Mouse (Mus musculus): Measurements from ENCODE around the gene Btbd16. TPM values are rescaled to one million over a fixed set of nuclear protein-coding genes. Genes with fewer than 3 reads are reported as not detected.
A peak's percentile ranks its signal among the peaks of the same experiment; 100 is the strongest.

Btbd16 gene
- polyA plus RNA-seq, 1 experiment from 2014 or later, result not detected

GRCm38 (mm10) chr7:130816243-130816642, 42.4 kb downstream of the Btbd16 start:
- no peaks in the 10 kb centered on the region for H3K4me1 ChIP-seq (ENCODE audit: control insufficient read depth, insufficient read depth, low read length)
- no peaks in the 10 kb centered on the region for H3K36me3 ChIP-seq (ENCODE audit: control insufficient read depth, insufficient read depth, low read length)
- ATAC-seq (ENCODE audit: insufficient read depth, low FRiP score, low TSS enrichment) (no peak), DNase-seq (ENCODE audit: low spot score) (no peak)
- no peaks in the 10 kb centered on the region for H3K27me3 ChIP-seq (ENCODE audit: control insufficient read depth, insufficient read depth, low read length)
- no peaks in the 10 kb centered on the region for H3K9me3 ChIP-seq (ENCODE audit: control insufficient read depth, low read length)
- 88% methylated on average over 7 of the region's 7 CpGs for WGBS
- H3K4me2 ChIP-seq (ENCODE audit: low read depth), result no peak overlapping the region
- no peak overlapping the region for H3K4me3 ChIP-seq (ENCODE audit: low read depth, low read length)
- H3K27ac ChIP-seq (ENCODE audit: low read depth, low read length), result no peak overlapping the region
- no peak overlapping the region for H3K9ac ChIP-seq (ENCODE audit: low read length)

DNA sequence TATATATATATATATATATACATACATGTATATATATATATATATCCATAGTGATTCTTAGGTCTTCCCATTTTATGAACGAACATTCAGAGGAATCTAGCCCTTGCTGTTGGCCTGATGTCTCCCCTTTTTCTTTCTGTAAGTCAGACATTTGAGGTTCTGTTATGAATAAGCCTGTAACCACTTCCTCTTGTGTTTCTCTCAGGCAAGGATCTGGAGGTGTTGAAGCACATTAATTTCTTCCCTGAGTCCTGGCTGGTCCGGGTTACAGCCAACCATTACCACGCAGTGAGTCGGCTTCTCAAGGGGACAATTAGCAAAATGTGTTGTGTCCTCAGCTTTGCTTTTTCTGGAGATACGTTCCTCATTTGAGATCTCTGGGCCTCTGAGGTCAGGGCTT, 44.9 kb downstream of the Btbd16 start:
- ATAC-seq (ENCODE audit: insufficient read depth, low FRiP score, low TSS enrichment) (no peak), DNase-seq (ENCODE audit: low spot score) (no peak)
- WGBS, result 85% methylated on average over 5 of the region's 5 CpGs
- Histone ChIP-seq H3K36me3 (ENCODE audit: control insufficient read depth, insufficient read depth, low read length) (no peaks in the 10 kb centered on the region), H3K9me3 (ENCODE audit: control insufficient read depth, low read length) (no peaks in the 10 kb centered on the region), H3K4me2 (ENCODE audit: low read depth) (no peak overlapping the region), H3K4me3 (ENCODE audit: low read depth, low read length) (no peak overlapping the region), H3K27ac (ENCODE audit: low read depth, low read length) (no peak overlapping the region), H3K9ac (ENCODE audit: low read length) (no peak overlapping the region), H3K27me3 (ENCODE audit: control insufficient read depth, insufficient read depth, low read length) (no peaks in the 10 kb centered on the region), H3K4me1 (ENCODE audit: control insufficient read depth, insufficient read depth, low read length) (no peaks in the 10 kb centered on the region)

- Histone ChIP-seq H3K9ac (ENCODE audit: low read length) (no peak overlapping the region), H3K9me3 (ENCODE audit: control insufficient read depth, low read length) (no peaks in the 10 kb centered on the region), H3K4me3 (ENCODE audit: low read depth, low read length) (no peak overlapping the region), H3K27me3 (ENCODE audit: control insufficient read depth, insufficient read depth, low read length) (no peaks in the 10 kb centered on the region), H3K4me1 (ENCODE audit: control insufficient read depth, insufficient read depth, low read length) (no peaks in the 10 kb centered on the region), H3K4me2 (ENCODE audit: low read depth) (no peak overlapping the region), H3K27ac (ENCODE audit: low read depth, low read length) (no peak overlapping the region), H3K36me3 (ENCODE audit: control insufficient read depth, insufficient read depth, low read length) (no peaks in the 10 kb centered on the region)
- 78% methylated on average over 10 of the region's 10 CpGs for WGBS
- no peak for ATAC-seq (ENCODE audit: insufficient read depth, low FRiP score, low TSS enrichment)
- no peak for DNase-seq (ENCODE audit: low spot score)
These were observed 45.8 kb downstream of the Btbd16 start for GRCm38 (mm10) chr7:130819624-130820023.

DNA sequence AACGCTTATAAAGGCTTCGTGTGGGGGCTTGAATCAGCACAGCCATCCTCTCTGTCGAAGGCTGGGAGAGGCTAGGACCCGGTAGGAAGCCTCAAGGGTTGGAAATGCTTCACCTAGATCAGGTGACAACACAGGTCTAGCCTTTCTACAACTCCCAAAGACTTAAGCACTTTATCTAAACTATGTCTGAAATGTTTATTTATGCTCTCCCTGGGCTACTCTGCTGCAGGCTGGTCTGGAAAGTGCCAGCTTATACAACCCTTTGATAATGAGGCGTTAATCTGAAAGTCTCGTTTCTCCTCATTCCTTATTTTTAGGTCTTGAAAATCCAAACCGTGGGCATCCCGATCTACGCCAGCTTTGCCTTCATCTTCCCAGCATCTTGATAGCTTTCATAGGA, 50.1 kb downstream of the Btbd16 start:
- H3K4me2 ChIP-seq (ENCODE audit: low read depth), result no peak overlapping the region

DNA sequence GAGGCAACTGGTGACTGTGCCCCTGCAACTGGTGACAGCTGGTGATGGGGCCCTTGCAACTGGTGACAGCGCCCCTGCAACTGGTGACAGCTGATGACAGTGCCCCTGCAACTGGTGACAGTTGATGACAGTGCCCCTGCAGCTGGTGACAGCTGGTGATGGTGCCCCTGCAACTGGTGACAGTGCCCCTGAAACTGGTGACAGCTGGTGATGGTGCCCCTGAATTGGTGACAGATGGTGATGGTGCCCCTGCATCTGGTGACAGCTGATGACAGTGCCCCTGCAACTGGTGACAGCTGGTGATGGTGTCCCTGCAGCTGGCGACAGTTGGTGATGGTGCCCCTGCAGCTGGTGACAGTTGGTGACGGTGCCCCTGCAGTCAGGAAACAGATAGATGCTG, 52.5 kb downstream of the Btbd16 start:
- no peak for ATAC-seq (ENCODE audit: insufficient read depth, low FRiP score, low TSS enrichment)
- Histone ChIP-seq H3K27me3 (ENCODE audit: control insufficient read depth, insufficient read depth, low read length) (no peaks in the 10 kb centered on the region), H3K4me3 (ENCODE audit: low read depth, low read length) (no peak overlapping the region), H3K9ac (ENCODE audit: low read length) (no peak overlapping the region), H3K4me2 (ENCODE audit: low read depth) (no peak overlapping the region), H3K36me3 (ENCODE audit: control insufficient read depth, insufficient read depth, low read length) (no peaks in the 10 kb centered on the region), H3K27ac (ENCODE audit: low read depth, low read length) (no peak overlapping the region), H3K9me3 (ENCODE audit: control insufficient read depth, low read length) (no peaks in the 10 kb centered on the region), H3K4me1 (ENCODE audit: control insufficient read depth, insufficient read depth, low read length) (no peaks in the 10 kb centered on the region)
- DNase-seq (ENCODE audit: low spot score), result no peak
- WGBS, result 83% methylated on average over 3 of the region's 3 CpGs

More for the DNA sequence above, 50.1 kb downstream of the Btbd16 start:
- Histone ChIP-seq H3K36me3 (ENCODE audit: control insufficient read depth, insufficient read depth, low read length) (no peaks in the 10 kb centered on the region), H3K27ac (ENCODE audit: low read depth, low read length) (no peak overlapping the region), H3K4me3 (ENCODE audit: low read depth, low read length) (no peak overlapping the region), H3K27me3 (ENCODE audit: control insufficient read depth, insufficient read depth, low read length) (no peaks in the 10 kb centered on the region), H3K9ac (ENCODE audit: low read length) (no peak overlapping the region), H3K9me3 (ENCODE audit: control insufficient read depth, low read length) (no peaks in the 10 kb centered on the region), H3K4me1 (ENCODE audit: control insufficient read depth, insufficient read depth, low read length) (no peaks in the 10 kb centered on the region)
- WGBS, result 81% methylated on average over 9 of the region's 9 CpGs
- DNase-seq (ENCODE audit: low spot score) (no peak), ATAC-seq (ENCODE audit: insufficient read depth, low FRiP score, low TSS enrichment) (no peak)

GRCm38 (mm10) chr7:130827431-130827830, 53.6 kb downstream of the Btbd16 start:
- ATAC-seq (ENCODE audit: insufficient read depth, low FRiP score, low TSS enrichment) (no peak), DNase-seq (ENCODE audit: low spot score) (peak; percentile 37)
- 59% methylated on average over 3 of the region's 3 CpGs for WGBS

GRCm38 (mm10) chr7:130827844-130828403, 54.1 kb downstream of the Btbd16 start:
- no peak for DNase-seq (ENCODE audit: low spot score)
- H3K4me3 ChIP-seq (ENCODE audit: low read depth, low read length), result no peak overlapping the region
- no peaks in the 10 kb centered on the region for H3K36me3 ChIP-seq (ENCODE audit: control insufficient read depth, insufficient read depth, low read length)
- no peak for ATAC-seq (ENCODE audit: insufficient read depth, low FRiP score, low TSS enrichment)
- no peak overlapping the region for H3K27ac ChIP-seq (ENCODE audit: low read depth, low read length)
- no peaks in the 10 kb centered on the region for H3K4me1 ChIP-seq (ENCODE audit: control insufficient read depth, insufficient read depth, low read length)
- H3K27me3 ChIP-seq (ENCODE audit: control insufficient read depth, insufficient read depth, low read length), result no peaks in the 10 kb centered on the region
- H3K4me2 ChIP-seq (ENCODE audit: low read depth), result no peak overlapping the region
- H3K9ac ChIP-seq (ENCODE audit: low read length), result no peak overlapping the region
- no peaks in the 10 kb centered on the region for H3K9me3 ChIP-seq (ENCODE audit: control insufficient read depth, low read length)
- WGBS, result 91% methylated on average over 9 of the region's 9 CpGs

More at GRCm38 (mm10) chr7:130827431-130827830, 53.6 kb downstream of the Btbd16 start:
- Histone ChIP-seq H3K9me3 (ENCODE audit: control insufficient read depth, low read length) (no peaks in the 10 kb centered on the region), H3K27ac (ENCODE audit: low read depth, low read length) (no peak overlapping the region), H3K4me1 (ENCODE audit: control insufficient read depth, insufficient read depth, low read length) (no peaks in the 10 kb centered on the region), H3K9ac (ENCODE audit: low read length) (no peak overlapping the region), H3K4me2 (ENCODE audit: low read depth) (no peak overlapping the region), H3K36me3 (ENCODE audit: control insufficient read depth, insufficient read depth, low read length) (no peaks in the 10 kb centered on the region), H3K27me3 (ENCODE audit: control insufficient read depth, insufficient read depth, low read length) (no peaks in the 10 kb centered on the region), H3K4me3 (ENCODE audit: low read depth, low read length) (no peak overlapping the region)

DNA sequence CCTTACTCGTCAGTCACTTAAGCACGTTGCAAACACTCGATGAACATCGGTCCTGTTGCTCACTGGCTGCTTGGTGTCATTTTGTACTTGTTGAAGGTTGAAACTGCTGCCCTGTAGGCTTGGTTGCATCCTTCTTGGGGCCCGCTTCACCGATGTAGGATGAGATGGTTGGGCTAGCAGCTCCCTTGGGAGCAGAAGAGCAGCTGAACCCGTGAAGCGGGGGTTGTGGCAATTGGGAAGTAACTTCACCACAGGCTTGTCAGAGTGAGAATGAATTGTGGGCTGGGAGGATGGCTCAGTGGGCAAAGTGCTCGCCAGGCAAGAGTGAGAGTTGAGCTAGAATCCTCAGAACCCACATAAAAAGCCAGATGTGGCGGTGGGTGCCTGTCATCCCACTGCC, 54.6 kb downstream of the Btbd16 start:
- no peak overlapping the region for H3K9ac ChIP-seq (ENCODE audit: low read length)
- ATAC-seq (ENCODE audit: insufficient read depth, low FRiP score, low TSS enrichment), result no peak
- H3K4me1 ChIP-seq (ENCODE audit: control insufficient read depth, insufficient read depth, low read length), result no peaks in the 10 kb centered on the region
- H3K27me3 ChIP-seq (ENCODE audit: control insufficient read depth, insufficient read depth, low read length), result no peaks in the 10 kb centered on the region
- no peak overlapping the region for H3K4me2 ChIP-seq (ENCODE audit: low read depth)
- WGBS, result 83% methylated on average over 10 of the region's 10 CpGs
- H3K36me3 ChIP-seq (ENCODE audit: control insufficient read depth, insufficient read depth, low read length), result no peaks in the 10 kb centered on the region
- H3K27ac ChIP-seq (ENCODE audit: low read depth, low read length), result no peak overlapping the region
- no peaks in the 10 kb centered on the region for H3K9me3 ChIP-seq (ENCODE audit: control insufficient read depth, low read length)
- no peak overlapping the region for H3K4me3 ChIP-seq (ENCODE audit: low read depth, low read length)
- DNase-seq (ENCODE audit: low spot score), result no peak

GRCm38 (mm10) chr7:130831586-130831985, 57.7 kb downstream of the Btbd16 start:
- 91% methylated on average over 5 of the region's 5 CpGs for WGBS
- no peak for DNase-seq (ENCODE audit: low spot score)
- ATAC-seq (ENCODE audit: insufficient read depth, low FRiP score, low TSS enrichment), result no peak

More at GRCm38 (mm10) chr7:130831586-130831985, 57.7 kb downstream of the Btbd16 start:
- no peak overlapping the region for H3K27ac ChIP-seq (ENCODE audit: low read depth, low read length)
- H3K36me3 ChIP-seq (ENCODE audit: control insufficient read depth, insufficient read depth, low read length), result no peaks in the 10 kb centered on the region
- no peak overlapping the region for H3K9ac ChIP-seq (ENCODE audit: low read length)
- no peak overlapping the region for H3K4me3 ChIP-seq (ENCODE audit: low read depth, low read length)
- peaks cover 3% of the 10 kb centered on the region; the same call in 1 of the 2 replicates for H3K27me3 ChIP-seq (ENCODE audit: control insufficient read depth, insufficient read depth, low read length)
- peaks cover 5% of the 10 kb centered on the region for H3K4me1 ChIP-seq (ENCODE audit: control insufficient read depth, insufficient read depth, low read length)
- H3K4me2 ChIP-seq (ENCODE audit: low read depth), result no peak overlapping the region
- H3K9me3 ChIP-seq (ENCODE audit: control insufficient read depth, low read length), result no peaks in the 10 kb centered on the region
